Mouse (Mus musculus): ENCODE data around the gene Tspan14. TPM values are rescaled to one million over a fixed set of nuclear protein-coding genes. Genes with fewer than 3 reads are reported as not detected.

Gene Tspan14
- total RNA-seq, 2 experiments from 2014 or later: 27.0 to 30.0 TPM

DNA sequence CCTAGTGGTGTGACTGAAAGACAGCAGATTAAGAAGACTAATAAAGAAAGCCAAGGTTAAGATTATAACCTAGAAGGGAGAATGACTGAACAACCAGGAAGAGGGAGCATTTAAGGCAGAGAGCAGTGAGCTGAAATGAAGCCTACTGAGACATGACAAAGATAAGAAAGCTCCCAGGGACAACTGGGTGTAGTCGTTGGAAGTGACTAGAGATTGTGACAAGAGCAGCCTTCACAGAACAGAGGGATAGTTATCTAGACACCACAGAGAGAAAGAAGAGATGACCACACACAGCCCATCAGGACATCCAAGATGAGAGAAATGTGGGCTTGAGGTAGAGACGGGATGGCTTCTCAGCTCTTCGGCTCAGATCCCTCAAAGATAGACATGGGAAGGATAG is 102.9 kb downstream of the Tspan14 start:
- no peak overlapping the region for H3K27ac ChIP-seq
- TF ChIP-seq CTCF (conservative IDR thresholded peaks at IDR 0.05): no peak
- no peak for DNase-seq (ENCODE audit: low spot score in 2 of 2)
- no peak overlapping the region for H3K4me3 ChIP-seq

DNA sequence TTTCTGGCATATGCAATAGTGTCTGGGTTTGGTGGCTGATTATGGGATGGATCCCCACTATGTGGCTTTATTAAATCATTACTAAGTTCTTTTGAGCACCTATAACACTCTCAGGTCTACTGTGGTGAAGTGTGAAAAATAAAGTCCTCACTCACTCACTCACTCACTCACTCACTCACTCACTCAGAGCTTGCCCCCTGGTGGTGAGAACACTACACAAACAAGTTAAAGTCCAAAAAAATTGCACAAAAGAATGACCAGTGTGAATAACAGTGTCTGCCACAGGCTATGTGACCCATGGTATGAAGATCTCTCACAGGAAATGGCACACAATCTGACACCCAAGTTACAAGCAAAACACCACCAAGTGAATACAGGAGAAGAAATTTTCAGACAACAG is 103.6 kb downstream of the Tspan14 start:
- no peak overlapping the region for H3K27ac ChIP-seq
- peak; percentile 49 for TF ChIP-seq CTCF (conservative IDR thresholded peaks at IDR 0.05)
- no peak for DNase-seq (ENCODE audit: low spot score in 2 of 2)

More for the DNA sequence above, 103.6 kb downstream of the Tspan14 start:
- H3K4me3 ChIP-seq: no peak overlapping the region

Other genes with a start within 250 kb of the Tspan14 start
- 1 to 10 TPM; 2.0 to 2.1 TPM for gene Sh2d4b, start 73.5 kb downstream of the Tspan14 start, total RNA-seq (2021)
- gene Fam213a, start 47.0 kb upstream of the Tspan14 start, total RNA-seq (2021): 100 to 1,000 TPM; 154 to 159 TPM
- under 1 TPM; 0.61 to 0.95 TPM for gene Dydc2, start 102.4 kb upstream of the Tspan14 start, total RNA-seq (2021)
- not detected for gene Dydc1, start 106.1 kb upstream of the Tspan14 start, total RNA-seq (2021)
- gene Mat1a, start 138.2 kb upstream of the Tspan14 start, total RNA-seq (2021): not detected
- not detected for gene Sftpa1, start 165.0 kb upstream of the Tspan14 start, total RNA-seq (2021)
- not detected for gene Mbl1, start 184.7 kb upstream of the Tspan14 start, total RNA-seq (2021)
- not detected for gene Sftpd, start 218.3 kb upstream of the Tspan14 start, total RNA-seq (2021)